Mouse (Mus musculus) G1E (cell line): Measurements from ENCODE around the gene Btbd2. TPM values are rescaled to one million over a fixed set of nuclear protein-coding genes. Genes with fewer than 3 reads are reported as not detected.
A peak's percentile ranks its signal among the peaks of the same experiment; 100 is the strongest.

Source experiments
- ATAC-seq: 2 replicates; pipeline ENCODE4 v1.8.0; 2016; ENCODE audit warnings: mild to moderate bottlenecking; ENCODE audit not compliant: insufficient number of reproducible peaks, poor library complexity, low FRiP score, severe bottlenecking; ENCODE audit errors: extremely low read depth
- DNase-seq: peaks from one replicate; pipeline ENCODE4 v3.0.0; 2012; ENCODE audit warnings: low spot score
- H3K27me3 ChIP-seq: 2 replicates; pipeline ENCODE4 v1.6.1; 2012; ENCODE audit warnings: mild to moderate bottlenecking, low read length, inconsistent platforms; ENCODE audit not compliant: insufficient read depth
- H3K36me3 ChIP-seq: replicated peaks from 2 replicates; pipeline ENCODE3; 2012; ENCODE audit warnings: mild to moderate bottlenecking, inconsistent platforms
- H3K4me1 ChIP-seq: 2 replicates; pipeline ENCODE4 v1.6.1; 2012; ENCODE audit warnings: low read depth, low read length, inconsistent platforms, mixed read lengths; ENCODE audit not compliant: insufficient read depth
- H3K4me3 ChIP-seq: 2 replicates; pipeline ENCODE4 v1.5.1; 2012; ENCODE audit warnings: low read depth, mild to moderate bottlenecking, inconsistent platforms, low read length, moderate library complexity, mixed read lengths
- H3K9me3 ChIP-seq: replicated peaks from 2 replicates; pipeline ENCODE4 v1.6.1; 2012; ENCODE audit warnings: inconsistent platforms
- CTCF ChIP-seq: IDR thresholded peaks from 2 replicates; pipeline ENCODE4 v1.5.1; 2012; ENCODE audit warnings: low read depth, low read length, inconsistent platforms, mixed read lengths
- GATA1 ChIP-seq: IDR thresholded peaks from 2 replicates; pipeline ENCODE4 v1.6.1; 2012; ENCODE audit warnings: borderline replicate concordance, low read length, inconsistent platforms, mixed read lengths
- GATA2 ChIP-seq: IDR thresholded peaks from 2 replicates; pipeline ENCODE4 v1.6.1; 2012; ENCODE audit warnings: low read depth, low read length, inconsistent platforms, borderline replicate concordance
- POLR2AphosphoS5 ChIP-seq: IDR thresholded peaks from 2 replicates; pipeline ENCODE4 v1.6.1; 2012; ENCODE audit warnings: low read depth, low read length, inconsistent platforms; ENCODE audit not compliant: insufficient replicate concordance
- TAL1 ChIP-seq: conservative IDR thresholded peaks from 2 replicates; pipeline ENCODE4 v1.6.1; 2012; ENCODE audit warnings: low read depth, low read length, inconsistent platforms, mixed read lengths
- polyA plus RNA-seq: library from polyadenylated mRNA; stranded (reverse); fragments of >175 nt; gene quantifications from 2 replicates; pipeline ENCODE4 v1.2.3, GENCODE M21; 2012
- total RNA-seq, 2 experiments: library from RNA; stranded (forward) in 1 of 2; stranded (reverse) in 1 of 2; fragments of 200-1000 nt in 1 of 2; fragments of >200 nt in 1 of 2; fragmentation: Nextera tagmentation in 1 of 2; gene quantifications; 2 replicates each; pipeline ENCODE4 v1.2.3; 2014 to 2017

The Btbd2 gene
- total and polyA plus RNA-seq, 3 experiments = 19.2 to 102 (median 19.7) TPM

DNA sequence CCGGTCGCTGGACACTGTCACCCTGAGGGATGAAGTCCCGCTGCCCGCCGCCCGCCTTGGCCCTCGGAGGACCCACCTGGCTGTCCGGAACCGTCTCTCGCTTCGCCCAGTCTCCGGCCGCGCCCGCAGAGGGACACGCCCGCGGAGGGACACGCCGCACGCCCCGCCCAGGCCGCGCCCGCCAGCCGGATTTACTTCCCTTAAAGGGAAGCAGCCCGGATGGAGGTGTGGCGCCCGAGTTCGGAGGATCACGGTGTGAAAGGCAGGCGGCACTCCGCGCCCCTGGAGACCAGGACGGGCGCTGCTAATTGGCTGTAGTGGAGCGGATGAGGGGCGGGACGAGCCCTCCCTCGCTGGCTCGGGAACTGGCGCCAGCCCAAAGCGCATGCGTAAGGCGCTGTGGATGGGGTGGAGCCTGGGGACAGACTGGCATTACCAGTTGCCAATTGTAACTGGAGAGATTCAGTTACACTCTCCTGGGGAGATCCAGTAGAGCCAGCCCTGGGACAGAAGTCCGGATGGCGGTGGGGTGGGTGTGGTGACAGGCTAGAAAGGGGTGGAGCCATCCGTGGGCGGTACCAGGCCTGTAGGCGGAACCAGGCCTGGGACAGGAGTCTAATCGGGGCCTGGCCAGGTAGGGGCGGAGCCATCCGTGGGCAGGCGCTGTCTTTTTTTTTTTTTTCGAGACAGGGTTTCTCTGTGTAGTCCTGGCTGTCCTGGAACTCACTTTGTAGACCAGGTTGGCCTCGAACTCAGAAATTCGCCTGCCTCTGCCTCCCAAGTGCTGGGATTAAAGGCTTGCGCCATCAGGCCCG lies 45.1 kb upstream of the Btbd2 start, which contains the start of the genes Mob3a and Izumo4:
TSS of gene Mob3a (minus strand) at position 257 of the 815 bp plus-strand sequence.
TSS of gene Izumo4 (plus strand) at position 464 of the 815 bp plus-strand sequence.
- ATAC-seq = peak; percentile 75
- H3K36me3 ChIP-seq = peaks cover 59% of the 10 kb centered on the region

DNA sequence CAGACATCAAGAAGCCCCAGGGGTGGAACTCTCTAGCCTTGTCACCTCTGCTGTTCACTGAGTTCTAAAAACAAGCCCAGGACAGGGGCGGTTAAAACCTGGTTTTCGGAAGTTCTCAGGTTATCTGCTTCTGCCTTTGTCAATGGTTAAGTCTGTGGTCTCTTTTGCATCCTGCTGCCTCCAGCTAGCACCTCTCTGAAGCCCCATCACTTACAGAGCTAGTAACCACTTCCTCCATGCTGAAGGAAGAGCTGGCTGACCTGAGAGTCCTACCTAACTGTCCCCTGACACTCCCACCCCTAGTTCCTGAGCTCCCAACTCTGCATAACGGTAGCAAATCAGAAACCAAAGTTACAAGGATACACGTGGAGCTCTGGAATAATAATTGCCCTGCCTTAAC lies 43.9 kb upstream of the Btbd2 start:
- no peaks in the 10 kb centered on the region for H3K27me3 ChIP-seq
- ATAC-seq = no peak
- no peak for TF ChIP-seq TAL1
- TF ChIP-seq POLR2AphosphoS5 = no peak
- TF ChIP-seq GATA1 = no peak
- no peak for TF ChIP-seq GATA2
- TF ChIP-seq CTCF = no peak
- H3K9me3 ChIP-seq = no peaks in the 10 kb centered on the region
- H3K4me1 ChIP-seq = peaks cover 86% of the 10 kb centered on the region
- peak overlapping the region; percentile 75 for H3K4me3 ChIP-seq
- no peak for DNase-seq
- H3K36me3 ChIP-seq = peaks cover 59% of the 10 kb centered on the region

More for the DNA sequence above, 45.1 kb upstream of the Btbd2 start, which contains the start of the genes Mob3a and Izumo4:
- Histone ChIP-seq H3K4me3 (peak within 1 kb of the TSS; percentile 75), H3K4me1 (peaks cover 77% of the 10 kb centered on the region), H3K27me3 (no peaks in the 10 kb centered on the region), H3K9me3 (no peaks in the 10 kb centered on the region)
- peak; percentile 95 for DNase-seq
- TF ChIP-seq TAL1 = no peak
- TF ChIP-seq GATA1 = no peak
- TF ChIP-seq POLR2AphosphoS5 = no peak
- TF ChIP-seq GATA2 = no peak
- TF ChIP-seq CTCF = no peak

DNA sequence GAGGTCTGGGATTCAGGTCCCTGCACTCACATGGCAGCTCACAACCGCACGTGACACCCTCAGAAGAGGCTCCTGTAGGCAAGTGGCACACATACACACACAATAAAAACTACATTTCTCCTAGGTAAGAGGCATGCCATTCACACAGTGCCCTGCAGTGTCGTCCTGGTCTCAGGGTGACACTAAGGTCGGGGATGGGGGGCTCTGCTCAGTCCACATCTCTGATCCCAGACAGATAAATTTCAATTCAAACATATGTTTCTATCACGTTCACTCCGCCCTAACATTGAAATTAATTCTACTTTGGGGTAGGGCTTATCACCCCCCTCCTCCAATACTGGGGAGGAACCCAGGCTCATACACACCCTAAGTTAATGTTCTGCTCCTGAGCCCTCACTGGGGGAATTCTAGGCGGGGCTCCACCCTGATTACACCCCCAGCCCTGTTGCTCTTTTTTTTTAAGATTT lies 43.2 kb upstream of the Btbd2 start:
- no peaks in the 10 kb centered on the region for H3K27me3 ChIP-seq
- DNase-seq (no peak), ATAC-seq (no peak)
- peaks cover 57% of the 10 kb centered on the region for H3K36me3 ChIP-seq
- TF ChIP-seq GATA1 (no peak), TAL1 (no peak), POLR2AphosphoS5 (no peak), GATA2 (no peak), CTCF (no peak)
- H3K4me3 ChIP-seq = peak overlapping the region; percentile 75
- H3K4me1 ChIP-seq = peaks cover 86% of the 10 kb centered on the region
- H3K9me3 ChIP-seq = no peaks in the 10 kb centered on the region

DNA sequence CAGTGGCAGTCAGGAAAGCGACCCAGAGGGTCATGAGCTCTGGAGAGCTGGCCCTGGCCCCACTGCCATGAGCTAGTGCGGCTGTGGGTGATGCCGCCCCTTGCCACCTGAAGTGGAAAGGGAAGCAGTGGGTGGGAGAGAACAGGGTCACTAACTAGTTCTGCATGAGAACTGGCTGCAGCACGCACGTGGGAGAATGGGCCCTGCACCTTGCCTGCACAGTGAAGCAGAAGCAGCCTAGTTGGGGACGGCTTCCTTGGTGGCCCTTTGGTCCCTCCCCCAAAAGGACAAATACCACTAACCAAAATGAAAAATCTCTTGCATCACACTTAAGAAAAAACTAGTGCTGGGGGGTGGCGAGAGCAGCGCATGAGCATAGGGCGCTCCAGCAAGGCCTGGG lies 41.7 kb upstream of the Btbd2 start:
- DNase-seq = no peak
- no peaks in the 10 kb centered on the region for H3K27me3 ChIP-seq
- H3K4me1 ChIP-seq = peaks cover 87% of the 10 kb centered on the region
- ATAC-seq = no peak
- H3K9me3 ChIP-seq = no peaks in the 10 kb centered on the region
- H3K36me3 ChIP-seq = peaks cover 57% of the 10 kb centered on the region
- no peak for TF ChIP-seq GATA1
- TF ChIP-seq CTCF = no peak
- TF ChIP-seq TAL1 = no peak
- no peak for TF ChIP-seq GATA2
- TF ChIP-seq POLR2AphosphoS5 = no peak
- peak overlapping the region; percentile 64; the same call in 1 of the 2 replicates for H3K4me3 ChIP-seq

DNA sequence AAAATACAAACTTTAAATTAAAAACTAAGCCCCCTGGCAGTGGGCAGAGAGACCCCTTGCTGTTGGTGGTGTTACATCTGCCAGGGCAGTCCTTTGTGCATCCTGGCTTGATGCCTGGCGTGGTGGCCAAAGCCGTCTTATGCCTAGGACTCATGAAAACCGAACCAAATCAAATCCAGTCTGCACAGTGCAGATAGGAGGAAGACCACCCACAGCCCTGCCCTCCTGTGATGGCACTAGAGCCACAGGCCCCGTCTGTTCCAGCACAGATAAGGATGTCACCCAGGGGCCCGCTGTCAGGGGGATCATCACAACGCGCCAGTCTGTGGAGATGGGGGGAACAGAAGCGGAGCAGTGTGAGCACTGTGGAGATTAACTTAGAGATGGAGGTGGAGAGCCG lies 40.9 kb upstream of the Btbd2 start:
- ATAC-seq (peak; percentile 52), DNase-seq (peak; percentile 72)
- peaks cover 63% of the 10 kb centered on the region for H3K36me3 ChIP-seq
- no peak for TF ChIP-seq GATA2
- TF ChIP-seq TAL1 = peak; percentile 100
- peaks cover 87% of the 10 kb centered on the region for H3K4me1 ChIP-seq
- H3K9me3 ChIP-seq = no peaks in the 10 kb centered on the region
- no peaks in the 10 kb centered on the region for H3K27me3 ChIP-seq
- peak overlapping the region; percentile 64; the same call in 1 of the 2 replicates for H3K4me3 ChIP-seq

DNA sequence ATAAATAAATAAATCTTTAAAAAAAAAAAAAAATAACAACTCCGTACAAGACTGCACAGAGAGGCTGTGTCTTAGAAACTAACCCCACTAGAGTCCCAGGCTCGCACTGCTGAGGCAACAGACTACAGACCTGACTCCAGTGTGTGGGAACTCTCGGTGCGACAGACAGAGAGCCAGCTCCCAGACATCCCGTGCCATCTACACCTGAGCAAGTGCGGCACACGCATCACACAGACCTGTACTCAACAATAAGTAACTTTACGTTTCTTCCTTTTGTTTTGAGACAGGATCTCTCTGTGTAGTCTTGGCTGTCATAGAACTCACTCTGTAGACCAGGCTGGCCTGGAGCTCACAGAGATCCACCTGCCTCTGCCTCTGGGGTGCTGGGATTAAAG lies 40.5 kb upstream of the Btbd2 start:
- H3K4me1 ChIP-seq = peaks cover 88% of the 10 kb centered on the region
- no peaks in the 10 kb centered on the region for H3K27me3 ChIP-seq
- H3K9me3 ChIP-seq = no peaks in the 10 kb centered on the region
- peaks cover 67% of the 10 kb centered on the region for H3K36me3 ChIP-seq
- peak overlapping the region; percentile 64; the same call in 1 of the 2 replicates for H3K4me3 ChIP-seq
- TF ChIP-seq TAL1 = no peak
- no peak for TF ChIP-seq POLR2AphosphoS5
- TF ChIP-seq GATA1 = no peak
- no peak for TF ChIP-seq CTCF
- TF ChIP-seq GATA2 = no peak
- ATAC-seq = no peak
- no peak for DNase-seq
